Mouse (Mus musculus) forebrain, embryonic 14.5 days (tissue): ENCODE measurements at regions not wholly inside any gene's neighbourhood (a gene's known extent, or its start where the extent isn't known, plus 50 kb on each side); places are given as distances from the start of the nearest gene placed in this dataset.
A peak's percentile ranks its signal among the peaks of the same experiment; 100 is the strongest.

Experiments used
- ATAC-seq: fragments of 200-750 bp; cut with Nextera tagmentation; 2 replicates; pipeline ENCODE4 v1.8.0; 2017; ENCODE audit warnings: mild to moderate bottlenecking, moderate library complexity
- DNase-seq: peaks from one replicate; pipeline ENCODE4 v3.0.0-alpha.2; 2015; ENCODE audit warnings: low spot score
- H3K27ac ChIP-seq: fragments of 300-500 bp; sonication (generic); 2 replicates; pipeline ENCODE4 v1.5.1; 2014; ENCODE audit warnings: low read depth, mild to moderate bottlenecking, control low read depth, low read length, moderate library complexity
- H3K27me3 ChIP-seq: fragments of 300-500 bp; sonication (generic); replicated peaks from 2 replicates; pipeline ENCODE4 v1.6.1; 2014; ENCODE audit warnings: low read length, control low read depth, mixed read lengths; ENCODE audit not compliant: control insufficient read depth, insufficient read depth
- H3K36me3 ChIP-seq: fragments of 300-500 bp; sonication (generic); 2 replicates; pipeline ENCODE4 v1.6.1; 2014; ENCODE audit warnings: low read length, control low read depth; ENCODE audit not compliant: control insufficient read depth, insufficient read depth
- H3K4me1 ChIP-seq: fragments of 300-500 bp; sonication (generic); 2 replicates; pipeline ENCODE4 v1.6.1; 2014; ENCODE audit warnings: antibody characterized with exemption, low read length, control low read depth; ENCODE audit not compliant: control insufficient read depth, insufficient read depth
- H3K4me2 ChIP-seq: fragments of 300-500 bp; sonication (generic); 2 replicates; pipeline ENCODE4 v1.6.1; 2014; ENCODE audit warnings: mild to moderate bottlenecking, control low read depth, low read length
- H3K4me3 ChIP-seq: fragments of 300-500 bp; sonication (generic); 2 replicates; pipeline ENCODE4 v1.5.1; 2014; ENCODE audit warnings: low read depth, low read length, control low read depth
- H3K9ac ChIP-seq: fragments of 300-500 bp; sonication (generic); 2 replicates; pipeline ENCODE4 v1.6.1; 2014; ENCODE audit warnings: mild to moderate bottlenecking, low read length, control low read depth, moderate library complexity
- H3K9me3 ChIP-seq: fragments of 300-500 bp; sonication (generic); replicated peaks from 2 replicates; pipeline ENCODE4 v1.6.1; 2016; ENCODE audit warnings: low read length, control low read depth, mixed read lengths; ENCODE audit not compliant: control insufficient read depth
- WGBS: fragments of 180-500 bp; shearing (Covaris S2); extraction: QIAGEN DNeasy Blood & Tissue Kit; methylation state at CpG from one replicate; pipeline ENCODE4 v1.1.7; 2014; 5-methylcytosine and 5-hydroxymethylcytosine counted together

DNA sequence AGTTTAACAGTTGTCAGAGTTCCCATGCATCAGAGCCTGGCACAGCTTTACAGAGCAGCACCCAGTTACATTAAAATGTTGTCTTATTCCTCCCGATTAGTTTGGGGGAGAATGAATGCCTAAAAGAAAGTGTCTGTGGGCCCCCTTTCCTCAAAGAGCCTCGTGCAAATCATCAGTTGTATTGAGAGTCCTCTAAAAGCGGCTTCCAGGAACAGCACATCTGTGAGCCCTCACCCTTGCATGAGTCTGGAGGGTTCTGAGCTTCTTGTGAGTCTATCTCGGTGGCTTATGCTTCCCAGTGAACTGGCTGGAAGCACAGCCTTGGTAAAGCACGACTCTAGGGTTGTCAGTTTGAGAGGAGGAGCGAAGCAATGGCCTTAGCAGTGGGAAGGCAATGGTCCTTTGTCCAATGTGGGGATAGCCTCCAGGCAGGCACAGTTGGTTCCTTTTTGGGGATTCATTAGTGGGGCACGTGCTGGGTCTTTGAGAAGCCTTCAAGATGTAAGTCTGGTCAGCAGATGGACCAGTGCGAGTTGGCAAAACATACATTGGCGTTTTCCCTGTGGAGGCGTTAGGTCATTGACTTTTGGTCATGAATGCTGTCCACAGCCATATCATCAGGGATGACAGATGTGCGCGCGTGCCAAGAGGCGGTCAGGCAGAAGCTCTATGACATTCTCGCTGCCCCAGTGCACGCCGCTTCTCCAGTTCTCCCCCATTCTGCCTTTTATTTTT is 105.4 kb upstream of the Olfm4 start:
- H3K27me3 ChIP-seq = 0 out of 2 replicates have a peak, but pooled peaks cover 2% of the 10 kb centered on the region
- no peak overlapping the region for H3K9ac ChIP-seq
- no peaks in the 10 kb centered on the region for H3K9me3 ChIP-seq
- WGBS = 63% methylated on average over 17 of the region's 17 CpGs
- DNase-seq (no peak), ATAC-seq (no peak)
- peak overlapping the region; percentile 74; the same call in 1 of the 2 replicates for H3K27ac ChIP-seq
- no peak overlapping the region for H3K4me2 ChIP-seq
- no peaks in the 10 kb centered on the region for H3K36me3 ChIP-seq
- H3K4me1 ChIP-seq = peaks cover 40% of the 10 kb centered on the region
- H3K4me3 ChIP-seq = no peak overlapping the region

DNA sequence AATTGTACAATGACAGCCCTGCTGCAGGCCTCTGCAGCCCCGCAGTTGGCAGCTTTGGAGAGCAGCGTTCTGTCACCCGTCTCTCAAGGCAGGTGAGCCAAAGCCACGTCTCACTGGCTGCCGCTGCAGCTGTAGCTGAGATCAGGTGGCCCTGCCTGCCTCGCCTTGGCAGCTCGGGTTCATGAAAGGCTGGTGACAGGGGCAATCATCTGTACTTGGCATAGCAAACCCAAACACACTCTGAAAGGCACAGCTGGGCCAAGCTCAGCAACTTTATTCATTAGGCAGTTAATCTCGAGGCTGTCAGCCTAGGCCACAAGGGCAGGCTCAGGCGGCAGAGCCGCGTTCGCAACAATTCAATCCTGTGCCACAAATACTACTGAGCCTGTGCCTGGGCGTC is 102.0 kb upstream of the Pcdh8 start:
- Histone ChIP-seq H3K9me3 (no peaks in the 10 kb centered on the region), H3K27me3 (0 out of 2 replicates have a peak, but pooled peaks cover 2% of the 10 kb centered on the region), H3K9ac (no peak overlapping the region), H3K27ac (peak overlapping the region; percentile 35; the same call in 1 of the 2 replicates), H3K4me3 (no peak overlapping the region), H3K4me2 (no peak overlapping the region), H3K4me1 (peaks cover 19% of the 10 kb centered on the region), H3K36me3 (no peaks in the 10 kb centered on the region)
- DNase-seq = peak; percentile 81
- ATAC-seq = peak; percentile 84
- 11% methylated on average over 13 of the region's 13 CpGs for WGBS

DNA sequence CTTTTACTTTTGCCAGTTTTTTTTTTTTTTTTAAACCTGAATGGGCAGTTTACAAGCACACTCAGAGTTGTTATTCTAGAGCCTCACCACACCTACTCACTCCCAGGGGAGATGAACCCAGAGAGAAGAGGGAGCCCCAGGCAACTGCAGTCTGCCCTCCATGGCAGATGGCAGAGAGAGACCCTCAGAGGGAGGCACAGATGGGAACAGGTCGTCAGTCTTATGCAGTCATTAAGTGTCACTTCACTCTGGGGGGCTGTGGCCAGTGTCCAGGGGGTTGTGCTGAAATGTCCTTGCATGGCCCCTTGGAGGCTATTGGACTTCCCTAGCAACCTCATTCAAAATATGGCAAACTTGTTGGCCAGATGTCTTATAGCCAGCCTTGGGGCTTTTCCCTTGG is 101.3 kb upstream of the Pcdh8 start:
- peaks cover 19% of the 10 kb centered on the region for H3K4me1 ChIP-seq
- H3K27ac ChIP-seq = 0 out of 2 replicates have a peak overlapping the region, but pooled peaks have one; percentile 35
- no peaks in the 10 kb centered on the region for H3K9me3 ChIP-seq
- DNase-seq (peak; percentile 49), ATAC-seq (peak; percentile 54)
- no peaks in the 10 kb centered on the region for H3K36me3 ChIP-seq
- H3K4me2 ChIP-seq = no peak overlapping the region
- H3K4me3 ChIP-seq = no peak overlapping the region
- no peak overlapping the region for H3K9ac ChIP-seq
- WGBS = 17% methylated on average over 1 of the region's 1 CpGs
- H3K27me3 ChIP-seq = no peaks in the 10 kb centered on the region

DNA sequence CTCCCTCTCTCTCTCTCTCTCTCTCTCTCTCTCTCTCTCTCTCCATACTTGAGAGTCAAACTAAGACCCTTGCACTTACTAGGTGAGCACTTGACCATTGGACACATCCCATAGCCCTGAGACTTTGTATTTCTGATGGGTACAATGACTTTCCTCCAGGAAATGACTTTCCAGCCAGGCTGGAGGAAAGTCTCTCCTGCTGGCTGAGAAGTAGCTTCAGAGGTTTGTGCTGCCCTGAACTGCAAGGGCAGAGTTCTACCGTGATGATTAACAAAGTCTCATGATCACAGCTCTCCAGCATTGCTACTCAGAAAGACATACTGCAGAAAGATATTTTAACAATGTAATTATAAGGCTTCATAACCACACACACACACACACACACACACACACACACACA is 98.2 kb upstream of the Pcdh8 start:
- Histone ChIP-seq H3K4me2 (no peak overlapping the region), H3K27me3 (no peaks in the 10 kb centered on the region), H3K4me3 (no peak overlapping the region), H3K4me1 (peaks cover 19% of the 10 kb centered on the region), H3K9ac (no peak overlapping the region), H3K27ac (no peak overlapping the region), H3K9me3 (no peaks in the 10 kb centered on the region), H3K36me3 (no peaks in the 10 kb centered on the region)
- 79% methylated on average over 1 of the region's 1 CpGs for WGBS
- DNase-seq = no peak
- ATAC-seq = no peak

DNA sequence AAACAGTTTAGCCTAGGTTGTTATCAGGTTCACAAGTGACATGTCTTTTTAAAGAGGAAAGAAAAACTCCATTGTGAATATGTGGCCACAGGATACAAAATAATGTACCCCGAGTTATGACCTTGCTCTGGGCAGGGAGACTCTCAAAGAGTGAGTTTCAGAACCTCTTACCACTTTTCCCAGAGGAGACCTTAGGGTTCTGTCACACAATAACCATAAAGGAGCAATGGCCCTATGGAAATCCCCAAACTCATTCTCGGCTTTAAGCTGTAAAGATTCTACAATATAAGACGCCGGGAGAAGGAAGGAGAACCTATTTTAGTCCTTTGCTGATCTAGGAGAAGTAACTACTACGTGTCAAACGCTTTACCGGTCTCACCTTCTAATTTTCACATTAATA is 85.1 kb upstream of the Pcdh8 start:
- Histone ChIP-seq H3K4me2 (no peak overlapping the region), H3K9ac (no peak overlapping the region), H3K9me3 (no peaks in the 10 kb centered on the region), H3K27ac (no peak overlapping the region), H3K4me3 (no peak overlapping the region), H3K4me1 (peaks cover 1% of the 10 kb centered on the region), H3K36me3 (no peaks in the 10 kb centered on the region), H3K27me3 (no peaks in the 10 kb centered on the region)
- ATAC-seq = no peak
- DNase-seq = no peak
- WGBS = 95% methylated on average over 7 of the region's 7 CpGs

GRCm38 (mm10) chr14:79854216-79854615 is 83.1 kb upstream of the Pcdh8 start:
- Histone ChIP-seq H3K36me3 (no peaks in the 10 kb centered on the region), H3K27ac (no peak overlapping the region), H3K4me3 (no peak overlapping the region), H3K4me1 (peaks cover 20% of the 10 kb centered on the region), H3K27me3 (no peaks in the 10 kb centered on the region), H3K9ac (no peak overlapping the region), H3K4me2 (no peak overlapping the region), H3K9me3 (no peaks in the 10 kb centered on the region)
- WGBS = 90% methylated on average over 5 of the region's 5 CpGs
- ATAC-seq (no peak), DNase-seq (no peak)

GRCm38 (mm10) chr14:79852683-79853082 is 81.6 kb upstream of the Pcdh8 start:
- no peaks in the 10 kb centered on the region for H3K27me3 ChIP-seq
- ATAC-seq (no peak), DNase-seq (no peak)
- H3K27ac ChIP-seq = no peak overlapping the region
- H3K4me3 ChIP-seq = no peak overlapping the region
- WGBS = 80% methylated on average over 10 of the region's 10 CpGs
- H3K9ac ChIP-seq = no peak overlapping the region
- no peaks in the 10 kb centered on the region for H3K9me3 ChIP-seq
- no peaks in the 10 kb centered on the region for H3K36me3 ChIP-seq
- H3K4me2 ChIP-seq = no peak overlapping the region
- H3K4me1 ChIP-seq = peaks cover 20% of the 10 kb centered on the region

GRCm38 (mm10) chr14:79851795-79852194 is 80.7 kb upstream of the Pcdh8 start:
- 8% methylated on average over 7 of the region's 7 CpGs for WGBS
- H3K36me3 ChIP-seq = no peaks in the 10 kb centered on the region
- H3K9me3 ChIP-seq = no peaks in the 10 kb centered on the region
- H3K4me2 ChIP-seq = no peak overlapping the region
- H3K4me1 ChIP-seq = peaks cover 20% of the 10 kb centered on the region
- ATAC-seq = peak; percentile 58
- DNase-seq = peak; percentile 58
- no peaks in the 10 kb centered on the region for H3K27me3 ChIP-seq
- H3K9ac ChIP-seq = no peak overlapping the region
- peak overlapping the region; percentile 66 for H3K27ac ChIP-seq
- no peak overlapping the region for H3K4me3 ChIP-seq

- Histone ChIP-seq H3K9ac (no peak overlapping the region), H3K4me1 (peaks cover 20% of the 10 kb centered on the region), H3K4me2 (peak overlapping the region; percentile 10; the same call in 1 of the 2 replicates), H3K36me3 (no peaks in the 10 kb centered on the region), H3K9me3 (no peaks in the 10 kb centered on the region), H3K4me3 (no peak overlapping the region), H3K27me3 (no peaks in the 10 kb centered on the region), H3K27ac (peak overlapping the region; percentile 66)
- DNase-seq (peak; percentile 74), ATAC-seq (peak; percentile 72)
- 26% methylated on average over 10 of the region's 10 CpGs for WGBS
These were observed 80.1 kb upstream of the Pcdh8 start for GRCm38 (mm10) chr14:79851231-79851630.
